Mouse (Mus musculus): ENCODE results near the gene Prm1.
A peak's percentile ranks its signal among the peaks of the same experiment; 100 is the strongest.
"Not testable (repeated sequence)": the region's sequence is repeated elsewhere in the genome, so short reads cannot be mapped to it uniquely, and the experiment has no call there.

Gene Prm1

GRCm38 (mm10) chr16:10821387-10821786, 15.7 kb upstream of the Prm1 start:
- no peak for DNase-seq

GRCm38 (mm10) chr16:10819966-10820365, 14.3 kb upstream of the Prm1 start:
- no peak for DNase-seq

- no peak for DNase-seq
Observed at GRCm38 (mm10) chr16:10818579-10819135, 13.0 kb upstream of the Prm1 start.

GRCm38 (mm10) chr16:10814864-10815263, 9.2 kb upstream of the Prm1 start:
- DNase-seq, result peak; percentile 45 to 81

GRCm38 (mm10) chr16:10813726-10814125, 8.1 kb upstream of the Prm1 start:
- no peak for DNase-seq

- DNase-seq, result no peak
Observed at GRCm38 (mm10) chr16:10812865-10813371, 7.3 kb upstream of the Prm1 start, which contains the start of gene Gm11172. Gene Gm11172 (plus strand): TSS chr16:10812915.

- DNase-seq, result no peak
Observed at GRCm38 (mm10) chr16:10810376-10810775, 4.7 kb upstream of the Prm1 start.

GRCm38 (mm10) chr16:10802420-10802819, 3.2 kb downstream of the Prm1 start:
- DNase-seq, result not testable (repeated sequence)

GRCm38 (mm10) chr16:10796034-10796433, 9.6 kb downstream of the Prm1 start, which contains the start of gene Prm2:
Gene Prm2 (minus strand): TSS chr16:10796134.
- DNase-seq, result no peak

GRCm38 (mm10) chr16:10790702-10791101, 14.9 kb downstream of the Prm1 start, which contains the start of gene Prm3:
Gene Prm3 (minus strand): TSS chr16:10790914.
- DNase-seq, result no peak

- no peak for DNase-seq
Observed at GRCm38 (mm10) chr16:10788866-10789265, 16.8 kb downstream of the Prm1 start.

- DNase-seq, result no peak
Observed at GRCm38 (mm10) chr16:10788271-10788670, 17.4 kb downstream of the Prm1 start, which contains the start of gene Tnp2. Gene Tnp2 (minus strand): TSS chr16:10788660.

- no peak for DNase-seq
Observed at GRCm38 (mm10) chr16:10787548-10788058, 18.0 kb downstream of the Prm1 start.

- DNase-seq, result no peak
Observed at GRCm38 (mm10) chr16:10786782-10787547, 18.7 kb downstream of the Prm1 start.

- DNase-seq, result peak; percentile 88 to 90
Observed at GRCm38 (mm10) chr16:10786288-10786687, 19.4 kb downstream of the Prm1 start.

GRCm38 (mm10) chr16:10785371-10786231, 20.0 kb downstream of the Prm1 start, which contains the start of gene Socs1:
Gene Socs1 (minus strand): TSS chr16:10785536.
- peak; percentile 94 to 95 for DNase-seq

- DNase-seq, result peak; percentile 95 to 97
Observed at GRCm38 (mm10) chr16:10784793-10785370, 20.8 kb downstream of the Prm1 start.

GRCm38 (mm10) chr16:10783883-10784792, 21.5 kb downstream of the Prm1 start:
- peak; percentile 61 to 74 for DNase-seq

GRCm38 (mm10) chr16:10783451-10783850, 22.2 kb downstream of the Prm1 start:
- DNase-seq, result no peak

GRCm38 (mm10) chr16:10783152-10783434, 22.5 kb downstream of the Prm1 start:
- DNase-seq, result peak in 1 of 2 experiments; percentile 51
